Mouse (Mus musculus): ENCODE data around the gene Ccdc57. TPM values are rescaled to one million over a fixed set of nuclear protein-coding genes. Genes with fewer than 3 reads are reported as not detected.

Ccdc57 gene
- polyA plus RNA-seq, 1 experiment from 2014 or later = 4.4 TPM

- Histone ChIP-seq H3K9me3 (no peaks in the 10 kb centered on the region), H3K9ac (peak overlapping the region; percentile 55), H3K27ac (peak overlapping the region; percentile 77), H3K4me3 (peak overlapping the region; percentile 57), H3K4me2 (peak overlapping the region; percentile 83), H3K36me3 (peaks cover 5% of the 10 kb centered on the region), H3K4me1 (peaks cover 46% of the 10 kb centered on the region), H3K27me3 (no peaks in the 10 kb centered on the region)
- WGBS = 2% methylated on average over 39 of the region's 39 CpGs
- ATAC-seq (ENCODE audit: insufficient number of reproducible peaks, low FRiP score, low TSS enrichment, low read depth) = peak; percentile 77
These were observed 17.9 kb upstream of the Ccdc57 start for GRCm38 (mm10) chr11:120950281-120951202.

DNA sequence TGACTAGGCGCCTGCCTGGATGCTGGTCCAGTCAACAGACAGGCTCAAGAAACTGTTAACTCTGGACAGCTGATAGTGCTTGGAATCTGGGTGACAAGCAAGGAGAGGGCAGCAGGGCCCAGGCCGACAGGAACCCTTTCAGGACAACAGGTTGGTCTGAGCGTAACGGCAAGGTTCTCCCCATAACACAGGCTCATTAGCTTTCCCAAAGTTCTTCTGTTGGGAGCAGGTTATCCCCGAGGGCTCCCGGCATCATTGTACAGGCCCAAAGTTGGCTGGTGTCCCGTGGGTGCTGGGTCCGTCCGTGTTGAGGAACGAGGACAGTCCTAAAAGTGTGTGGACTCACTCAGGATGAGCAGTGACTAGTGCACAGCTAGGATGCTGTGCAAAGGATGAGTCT lies 17.2 kb upstream of the Ccdc57 start:
- H3K27ac ChIP-seq = peak overlapping the region; percentile 77
- 17% methylated on average over 10 of the region's 10 CpGs for WGBS
- no peaks in the 10 kb centered on the region for H3K27me3 ChIP-seq
- no peaks in the 10 kb centered on the region for H3K9me3 ChIP-seq
- peaks cover 42% of the 10 kb centered on the region for H3K4me1 ChIP-seq
- no peaks in the 10 kb centered on the region for H3K36me3 ChIP-seq
- ATAC-seq (ENCODE audit: insufficient number of reproducible peaks, low FRiP score, low TSS enrichment, low read depth) = no peak
- peak overlapping the region; percentile 57 for H3K4me3 ChIP-seq
- peak overlapping the region; percentile 55; the same call in 1 of the 2 replicates for H3K9ac ChIP-seq
- peak overlapping the region; percentile 83 for H3K4me2 ChIP-seq

DNA sequence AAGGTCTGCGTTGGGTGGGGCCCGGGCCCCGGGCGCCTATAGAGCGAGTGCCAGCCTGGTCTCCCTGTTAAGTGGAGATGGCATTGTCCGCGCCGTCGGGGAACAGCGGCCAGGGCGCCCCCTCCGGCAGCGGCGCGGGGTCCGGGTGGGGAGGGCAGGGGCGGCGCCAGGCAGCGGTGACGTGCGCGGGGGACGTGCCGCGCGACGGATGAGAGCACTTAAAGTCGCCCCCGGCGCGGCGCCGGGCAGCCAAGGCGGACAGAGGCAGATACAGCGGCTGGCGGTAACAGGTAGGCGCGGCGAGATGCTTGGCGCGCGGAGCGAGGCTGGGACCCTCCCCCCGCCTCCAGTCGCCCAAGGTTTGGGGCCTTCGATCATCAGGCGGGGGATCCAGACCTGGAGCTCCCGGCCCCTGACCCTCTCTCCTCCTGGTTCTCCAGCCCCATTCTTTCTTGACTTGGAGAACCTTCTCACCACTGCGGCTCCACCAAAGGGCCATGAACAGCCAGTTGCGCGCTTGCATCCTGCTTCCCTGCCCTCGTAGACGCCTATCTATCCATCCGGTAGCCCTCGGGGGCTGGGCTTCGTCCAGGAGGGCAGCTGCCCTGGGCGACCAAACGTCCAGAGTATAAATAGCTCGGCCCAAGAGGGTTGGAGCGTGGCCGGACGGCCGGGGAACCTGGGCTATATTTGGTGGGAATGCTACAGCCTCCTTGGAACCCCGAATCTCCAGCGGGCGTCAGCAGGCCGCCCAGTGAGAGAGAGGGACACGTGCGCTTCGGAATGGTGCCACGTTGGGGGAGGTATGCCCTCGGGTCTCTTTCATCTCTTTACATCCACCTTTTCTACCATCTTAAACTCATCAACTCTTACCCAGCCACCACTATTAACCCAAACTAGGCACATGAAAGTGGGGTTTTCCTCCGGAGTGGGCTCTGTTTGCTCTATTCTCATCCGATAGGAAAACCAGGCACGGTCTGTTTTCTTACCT lies 16.5 kb upstream of the Ccdc57 start:
- Histone ChIP-seq H3K9ac (peak overlapping the region; percentile 55), H3K36me3 (no peaks in the 10 kb centered on the region), H3K4me2 (peak overlapping the region; percentile 83), H3K27me3 (no peaks in the 10 kb centered on the region), H3K4me3 (peak overlapping the region; percentile 57), H3K4me1 (peaks cover 41% of the 10 kb centered on the region), H3K9me3 (no peaks in the 10 kb centered on the region), H3K27ac (peak overlapping the region; percentile 77)
- WGBS = 2% methylated on average over 72 of the region's 75 CpGs
- no peak; the same call in 1 of the 2 replicates for ATAC-seq (ENCODE audit: insufficient number of reproducible peaks, low FRiP score, low TSS enrichment, low read depth)

DNA sequence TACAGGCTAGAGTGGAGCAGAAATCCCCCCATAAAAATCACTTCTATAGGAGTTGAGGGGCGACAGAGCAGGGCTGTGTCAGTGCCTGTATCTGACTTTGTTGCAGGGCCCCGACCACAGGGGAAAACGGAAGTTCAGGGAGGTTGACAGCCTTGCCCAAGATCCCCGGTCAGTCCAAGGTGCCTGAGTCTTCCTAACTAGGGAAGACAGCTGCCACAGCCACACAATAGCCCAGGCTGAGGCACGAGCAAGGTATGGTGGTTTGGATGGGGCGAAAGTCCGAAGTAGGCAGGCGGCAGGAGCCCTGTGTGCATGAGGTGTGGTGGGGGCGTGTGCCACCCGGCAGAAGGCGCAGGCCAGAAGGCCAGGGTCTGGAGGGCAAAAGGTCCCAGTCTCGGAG lies 15.7 kb upstream of the Ccdc57 start, which contains the start of gene Slc16a3:
TSS of gene Slc16a3 (plus strand) at position 153 of the 400 bp plus-strand sequence.
- H3K4me3 ChIP-seq = peak within 1 kb of the TSS; percentile 57
- no peak for ATAC-seq (ENCODE audit: insufficient number of reproducible peaks, low FRiP score, low TSS enrichment, low read depth)
- WGBS = 20% methylated on average over 12 of the region's 12 CpGs
- H3K27me3 ChIP-seq = no peaks in the 10 kb centered on the region
- peak within 1 kb of the TSS; percentile 83 for H3K4me2 ChIP-seq
- H3K27ac ChIP-seq = peak within 1 kb of the TSS; percentile 77
- peaks cover 41% of the 10 kb centered on the region for H3K4me1 ChIP-seq
- no peaks in the 10 kb centered on the region for H3K9me3 ChIP-seq
- peak within 1 kb of the TSS; percentile 55 for H3K9ac ChIP-seq
- H3K36me3 ChIP-seq = no peaks in the 10 kb centered on the region

GRCm38 (mm10) chr11:120945926-120946325 lies 13.3 kb upstream of the Ccdc57 start:
- peaks cover 28% of the 10 kb centered on the region for H3K4me1 ChIP-seq
- H3K27me3 ChIP-seq = no peaks in the 10 kb centered on the region
- H3K4me2 ChIP-seq = no peak overlapping the region
- H3K9me3 ChIP-seq = no peaks in the 10 kb centered on the region
- no peaks in the 10 kb centered on the region for H3K36me3 ChIP-seq
- H3K27ac ChIP-seq = no peak overlapping the region
- H3K9ac ChIP-seq = no peak overlapping the region
- no peak for ATAC-seq (ENCODE audit: insufficient number of reproducible peaks, low FRiP score, low TSS enrichment, low read depth)
- 81% methylated on average over 5 of the region's 5 CpGs for WGBS
- no peak overlapping the region for H3K4me3 ChIP-seq

- WGBS = 76% methylated on average over 7 of the region's 7 CpGs
These were observed 12.6 kb upstream of the Ccdc57 start for GRCm38 (mm10) chr11:120945266-120945665.

GRCm38 (mm10) chr11:120940959-120941358 lies 8.3 kb upstream of the Ccdc57 start:
- Histone ChIP-seq H3K27me3 (no peaks in the 10 kb centered on the region), H3K4me3 (no peak overlapping the region), H3K27ac (no peak overlapping the region), H3K4me1 (no peaks in the 10 kb centered on the region), H3K9me3 (no peaks in the 10 kb centered on the region), H3K36me3 (no peaks in the 10 kb centered on the region), H3K4me2 (no peak overlapping the region), H3K9ac (no peak overlapping the region)
- ATAC-seq (ENCODE audit: insufficient number of reproducible peaks, low FRiP score, low TSS enrichment, low read depth) = no peak
- WGBS = 79% methylated on average over 6 of the region's 6 CpGs

More at GRCm38 (mm10) chr11:120945266-120945665, 12.6 kb upstream of the Ccdc57 start:
- ATAC-seq (ENCODE audit: insufficient number of reproducible peaks, low FRiP score, low TSS enrichment, low read depth) = no peak
- Histone ChIP-seq H3K4me2 (no peak overlapping the region), H3K4me3 (no peak overlapping the region), H3K9me3 (no peaks in the 10 kb centered on the region), H3K27ac (no peak overlapping the region), H3K36me3 (no peaks in the 10 kb centered on the region), H3K27me3 (no peaks in the 10 kb centered on the region), H3K4me1 (peaks cover 22% of the 10 kb centered on the region), H3K9ac (no peak overlapping the region)

DNA sequence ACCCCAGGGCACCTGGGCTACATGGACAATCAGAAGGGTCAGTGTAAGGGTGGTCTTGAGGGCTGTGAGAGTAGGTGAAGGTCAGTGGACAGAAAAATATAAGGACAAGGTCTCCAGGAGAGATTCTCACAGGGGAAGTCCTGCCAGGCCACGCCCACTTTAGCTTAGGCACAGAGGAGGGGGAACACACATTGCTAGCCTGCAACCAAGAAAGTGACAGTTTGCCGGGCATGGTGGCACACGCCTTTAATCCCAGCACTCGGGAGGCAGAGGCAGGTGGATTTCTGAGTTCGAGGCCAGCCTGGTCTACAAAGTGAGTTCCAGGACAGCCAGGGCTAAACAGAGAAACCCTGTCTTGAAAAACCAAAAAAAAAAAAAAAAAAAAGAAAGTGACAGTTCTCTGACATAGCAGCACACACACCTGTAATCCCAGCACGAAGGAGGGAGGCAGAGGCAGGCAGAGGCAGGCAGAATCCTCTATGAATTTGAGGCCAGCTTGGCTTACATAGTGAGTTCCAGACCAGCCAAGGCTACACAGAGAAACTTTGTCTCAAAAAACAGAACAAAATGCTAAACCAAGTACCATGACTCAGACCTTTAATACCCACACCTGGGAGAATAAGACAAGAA lies 7.2 kb upstream of the Ccdc57 start:
- Histone ChIP-seq H3K27me3 (no peaks in the 10 kb centered on the region), H3K9ac (no peak overlapping the region), H3K4me1 (no peaks in the 10 kb centered on the region), H3K36me3 (no peaks in the 10 kb centered on the region), H3K4me3 (no peak overlapping the region), H3K9me3 (no peaks in the 10 kb centered on the region), H3K4me2 (no peak overlapping the region), H3K27ac (no peak overlapping the region)
- WGBS = 50% methylated on average over 6 of the region's 6 CpGs
- ATAC-seq (ENCODE audit: insufficient number of reproducible peaks, low FRiP score, low TSS enrichment, low read depth) = no peak

DNA sequence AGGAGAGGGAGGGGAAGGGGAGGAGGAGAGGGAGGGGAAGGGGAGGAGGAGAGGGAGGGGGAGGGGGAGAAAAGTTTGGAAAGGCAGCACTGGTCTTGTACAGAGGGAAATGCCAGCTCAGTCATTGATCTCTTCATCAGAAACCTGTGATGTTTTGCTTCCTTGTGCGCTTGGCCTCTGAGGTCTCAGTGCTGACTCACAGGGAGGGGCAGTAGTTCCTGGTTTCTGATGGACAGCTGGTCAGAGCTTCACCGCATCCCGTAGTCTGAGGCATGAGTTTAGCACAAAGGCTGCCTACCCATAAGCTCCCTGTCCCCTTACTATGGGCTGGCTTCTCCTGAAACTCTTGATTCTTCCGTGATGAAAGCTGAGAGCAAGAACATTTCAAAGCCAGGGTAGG lies 6.1 kb upstream of the Ccdc57 start:
- WGBS = 35% methylated on average over 4 of the region's 4 CpGs
- Histone ChIP-seq H3K9me3 (no peaks in the 10 kb centered on the region), H3K36me3 (no peaks in the 10 kb centered on the region), H3K4me1 (no peaks in the 10 kb centered on the region), H3K27ac (no peak overlapping the region), H3K27me3 (no peaks in the 10 kb centered on the region), H3K4me2 (no peak overlapping the region), H3K4me3 (no peak overlapping the region), H3K9ac (no peak overlapping the region)
- ATAC-seq (ENCODE audit: insufficient number of reproducible peaks, low FRiP score, low TSS enrichment, low read depth) = no peak

- ATAC-seq (ENCODE audit: insufficient number of reproducible peaks, low FRiP score, low TSS enrichment, low read depth) = no peak
- Histone ChIP-seq H3K4me1 (peaks cover 3% of the 10 kb centered on the region), H3K4me3 (no peak overlapping the region), H3K9ac (no peak overlapping the region), H3K36me3 (no peaks in the 10 kb centered on the region), H3K27ac (no peak overlapping the region), H3K4me2 (no peak overlapping the region), H3K9me3 (no peaks in the 10 kb centered on the region), H3K27me3 (no peaks in the 10 kb centered on the region)
- 97% methylated on average over 1 of the region's 1 CpGs for WGBS
These were observed 5.3 kb upstream of the Ccdc57 start for GRCm38 (mm10) chr11:120937976-120938375.

- no peak overlapping the region for H3K27ac ChIP-seq
- H3K27me3 ChIP-seq = no peaks in the 10 kb centered on the region
- 92% methylated on average over 4 of the region's 4 CpGs for WGBS
- H3K9me3 ChIP-seq = no peaks in the 10 kb centered on the region
- no peak for ATAC-seq (ENCODE audit: insufficient number of reproducible peaks, low FRiP score, low TSS enrichment, low read depth)
- H3K4me3 ChIP-seq = no peak overlapping the region
- H3K4me1 ChIP-seq = peaks cover 11% of the 10 kb centered on the region
- H3K4me2 ChIP-seq = no peak overlapping the region
- no peak overlapping the region for H3K9ac ChIP-seq
- H3K36me3 ChIP-seq = peaks cover under 1% of the 10 kb centered on the region; the same call in 1 of the 2 replicates
These were observed 1.2 kb downstream of the Ccdc57 start for GRCm38 (mm10) chr11:120931479-120931878.
